Mouse (Mus musculus) ES-E14 (cell line): ENCODE measurements at regions not wholly inside any gene's neighbourhood (a gene's known extent, or its start where the extent isn't known, plus 50 kb on each side); places are given as distances from the start of the nearest gene placed in this dataset.

Experiments used
- CHD2 ChIP-seq: IDR thresholded peaks from 2 replicates; pipeline ENCODE4 v1.6.1; 2014; ENCODE audit warnings: mild to moderate bottlenecking, low read depth, low read length, inconsistent platforms
- MAFK ChIP-seq: IDR thresholded peaks from 2 replicates; pipeline ENCODE4 v1.6.1; 2014; ENCODE audit warnings: mild to moderate bottlenecking, low read depth, low read length, inconsistent platforms; ENCODE audit not compliant: insufficient read depth

GRCm38 (mm10) chrX:19080021-19080420 is 401.1 kb downstream of the Tex13c3 start:
- TF ChIP-seq MAFK (no peak), CHD2 (no peak)
